Mouse (Mus musculus) lung, postnatal 14 days (tissue): ENCODE results near the gene Cep135.

Source experiments
- DNase-seq: peaks from one replicate; pipeline ENCODE4 v3.0.0; 2021

The Cep135 gene

GRCm38 (mm10) chr5:76645091-76645868 lies 56.8 kb downstream of the Cep135 start:
- no peak for DNase-seq

- DNase-seq, result no peak
Measured at GRCm38 (mm10) chr5:76649897-76650296, 61.4 kb downstream of the Cep135 start.

GRCm38 (mm10) chr5:76651151-76651725 lies 62.7 kb downstream of the Cep135 start:
- DNase-seq, result no peak

GRCm38 (mm10) chr5:76656212-76656611 lies 67.7 kb downstream of the Cep135 start, which contains the start of gene C530008M17Rik:
Gene C530008M17Rik (plus strand): TSS chr5:76656512.
- no peak for DNase-seq

DNA sequence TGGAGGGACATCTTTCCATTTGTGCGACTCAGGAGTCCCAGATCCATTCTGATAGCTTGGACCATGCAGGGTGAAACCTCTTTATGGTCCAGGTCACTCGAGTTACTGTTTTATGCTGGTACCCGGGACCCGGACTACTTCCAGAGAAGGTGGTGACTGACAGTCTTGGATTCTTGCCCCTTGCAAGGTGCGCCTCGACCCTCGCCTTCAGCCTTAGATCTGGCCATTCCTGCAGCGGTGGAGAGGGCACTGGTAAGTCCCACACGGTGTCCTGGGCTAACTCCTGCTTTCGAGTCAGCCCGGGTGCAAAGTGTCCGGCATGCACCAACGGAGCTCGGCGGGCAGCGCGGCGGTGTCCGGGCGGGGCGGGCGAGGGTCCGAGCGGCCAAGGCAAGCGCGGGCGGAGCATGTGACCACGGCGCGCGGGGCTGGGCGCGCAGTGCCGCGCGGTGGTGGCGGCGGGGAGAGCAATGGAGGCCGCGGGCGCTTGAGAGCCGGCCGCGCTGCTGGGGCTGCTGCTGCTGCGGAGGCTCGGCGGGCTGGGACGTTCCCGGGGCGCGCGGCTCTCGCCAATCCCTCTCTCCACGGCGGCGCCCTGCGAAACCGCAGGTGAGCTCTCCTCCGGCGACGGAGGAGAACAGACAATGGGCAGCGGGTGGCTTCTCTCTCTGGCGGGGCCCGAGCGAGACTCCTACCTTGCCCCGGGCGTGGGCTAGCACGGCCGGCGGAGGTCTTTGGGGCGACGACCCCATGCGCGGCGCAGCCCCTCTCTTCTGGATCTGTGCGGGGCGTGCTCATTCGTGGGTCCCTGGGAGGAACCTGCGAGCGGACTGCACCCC lies 69.0 kb downstream of the Cep135 start:
- peak; percentile 56 for DNase-seq

GRCm38 (mm10) chr5:76658084-76658934 lies 69.8 kb downstream of the Cep135 start:
- DNase-seq, result peak; percentile 23

GRCm38 (mm10) chr5:76659958-76660635 lies 71.6 kb downstream of the Cep135 start:
- no peak for DNase-seq

DNA sequence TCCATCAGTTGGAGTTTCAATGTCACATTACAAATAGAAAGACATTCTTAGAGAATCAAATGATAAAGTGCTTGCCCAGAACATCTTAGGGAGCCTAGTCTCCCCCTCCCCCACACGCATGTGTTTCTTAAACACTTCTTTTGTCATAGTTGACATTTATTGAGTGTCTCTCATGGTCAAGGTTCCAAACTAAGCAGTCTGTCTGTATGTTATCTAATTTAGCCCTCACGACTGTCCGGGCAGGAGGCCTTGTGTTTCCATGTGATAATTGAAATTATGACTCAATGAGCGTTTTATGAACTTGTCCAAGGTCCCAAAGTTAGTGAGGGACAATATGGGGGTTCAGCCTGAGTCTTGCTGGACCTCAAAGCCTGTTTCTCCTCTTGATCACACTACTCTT lies 72.8 kb downstream of the Cep135 start:
- no peak for DNase-seq

- DNase-seq, result no peak
Measured at GRCm38 (mm10) chr5:76664936-76665335, 76.4 kb downstream of the Cep135 start.

DNA sequence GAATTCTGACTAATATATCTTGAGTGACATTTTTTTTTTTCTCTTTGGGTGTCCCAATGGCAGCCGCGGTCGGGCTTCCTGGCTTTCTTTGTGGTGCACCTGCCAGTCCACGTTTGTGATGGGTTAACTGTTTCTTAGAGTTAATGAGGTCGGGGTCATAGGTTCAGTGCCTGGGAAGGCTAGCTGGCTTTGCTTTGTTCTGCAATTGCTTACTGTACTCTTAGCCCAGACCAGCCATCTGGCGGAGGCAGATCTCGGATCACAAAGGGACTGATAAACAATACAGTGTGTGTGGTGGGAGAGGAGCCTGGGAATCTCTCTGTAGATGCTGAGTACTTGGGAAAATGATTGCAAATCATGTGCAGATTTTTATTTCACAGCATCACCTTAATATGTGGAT lies 76.9 kb downstream of the Cep135 start:
- peak; percentile 7 for DNase-seq

GRCm38 (mm10) chr5:76666026-76666756 lies 77.7 kb downstream of the Cep135 start:
- no peak for DNase-seq

DNA sequence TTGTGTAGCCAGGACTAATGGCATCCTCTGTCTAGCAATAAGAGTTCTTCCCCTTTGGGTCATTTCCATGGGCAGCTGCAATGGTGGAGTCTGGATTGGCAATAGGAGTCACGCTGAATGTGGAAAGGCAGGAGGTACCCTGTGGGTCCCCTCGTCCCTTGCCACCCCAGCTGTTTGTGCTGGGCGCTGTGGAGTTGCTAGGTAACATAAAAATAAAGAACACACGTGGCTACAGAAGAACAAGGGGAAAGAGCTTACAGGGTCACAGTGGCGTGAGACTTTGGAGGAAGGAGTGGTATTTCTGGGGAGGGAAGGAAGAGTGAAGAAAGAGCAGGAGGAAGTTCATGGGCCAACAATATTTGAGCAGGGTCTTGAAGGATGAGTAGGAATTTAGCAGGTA lies 79.6 kb downstream of the Cep135 start:
- DNase-seq, result no peak

GRCm38 (mm10) chr5:76668547-76668946 lies 80.0 kb downstream of the Cep135 start:
- DNase-seq, result no peak

DNA sequence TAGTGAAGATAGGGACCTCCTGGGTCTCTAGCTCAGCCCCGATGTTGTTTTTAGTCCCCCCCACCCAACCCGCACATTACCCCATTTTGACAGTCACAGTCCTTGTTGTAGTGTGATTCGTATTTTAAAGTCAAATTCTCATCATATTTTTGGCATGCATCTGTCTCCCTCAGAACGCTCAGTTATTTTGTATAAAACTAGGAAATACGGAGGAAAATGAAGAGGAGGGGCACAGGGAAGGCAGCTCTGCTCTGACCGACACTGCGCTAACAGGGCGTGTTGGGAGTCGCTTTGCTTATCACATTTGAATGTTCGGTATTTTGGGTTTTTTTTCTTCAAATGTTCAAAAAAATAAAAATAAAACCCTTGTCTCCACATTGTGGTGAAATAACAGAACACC lies 81.7 kb downstream of the Cep135 start:
- DNase-seq, result no peak

- no peak for DNase-seq
Measured at GRCm38 (mm10) chr5:76674022-76674653, 85.6 kb downstream of the Cep135 start.

DNA sequence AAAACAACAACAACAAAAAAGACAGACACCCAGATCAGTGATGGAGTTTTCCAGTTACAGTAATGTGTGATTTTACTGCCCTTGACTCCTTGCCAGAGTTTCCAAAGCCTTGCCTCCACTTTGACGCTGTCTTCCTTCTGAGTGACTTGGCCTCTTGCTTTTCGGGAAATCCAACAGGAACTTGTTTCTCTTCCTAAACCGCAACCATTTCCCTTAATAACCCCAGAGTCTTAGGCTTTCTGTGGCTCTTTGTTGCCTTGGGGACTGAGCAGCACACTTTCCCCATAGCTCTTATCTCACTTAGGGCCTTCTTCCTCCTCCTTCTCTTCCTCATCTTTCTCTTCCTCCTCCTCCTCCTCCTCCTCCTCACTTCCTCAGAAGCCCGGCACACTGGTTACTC lies 86.9 kb downstream of the Cep135 start:
- no peak for DNase-seq

- no peak for DNase-seq
Measured at GRCm38 (mm10) chr5:76680959-76681358, 92.5 kb downstream of the Cep135 start.

- no peak for DNase-seq
Measured at GRCm38 (mm10) chr5:76681895-76682656, 93.6 kb downstream of the Cep135 start.

GRCm38 (mm10) chr5:76683455-76683854 lies 95.0 kb downstream of the Cep135 start:
- DNase-seq, result no peak
